Mouse (Mus musculus): Measurements from ENCODE around the gene Atp2b4.

DNA sequence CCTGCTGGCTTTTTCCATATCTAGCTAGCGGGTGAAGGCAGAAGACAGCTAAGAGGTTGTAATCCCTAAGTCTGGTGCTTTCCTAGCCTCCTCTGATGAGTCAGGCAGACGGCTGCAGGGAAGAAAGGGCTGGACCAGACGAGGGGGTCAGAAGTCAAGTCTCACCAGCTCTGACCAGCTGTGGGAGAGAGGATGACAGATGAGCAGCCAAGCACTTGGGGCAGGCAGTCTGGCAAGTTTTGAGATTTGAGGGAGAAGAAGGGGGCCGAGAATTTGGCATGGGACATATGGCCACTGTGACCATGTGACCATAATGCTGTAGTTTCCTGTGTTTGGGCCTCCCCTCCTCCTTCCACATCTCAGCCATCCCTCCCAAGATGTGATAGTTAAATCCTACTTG, 42.5 kb upstream of the Atp2b4 start:
- TF ChIP-seq POLR2A (IDR thresholded peaks at IDR 0.05; ENCODE audit: low read depth, low read length) (no peak), CTCF (IDR thresholded peaks at IDR 0.05; ENCODE audit: borderline replicate concordance, insufficient read depth, low read length) (no peak)
